Mouse (Mus musculus): ENCODE measurements around the gene Rcor3.

GRCm38 (mm10) chr1:192066956-192067355 lies 70.9 kb downstream of the Rcor3 start:
- TF ChIP-seq TAL1 (IDR thresholded peaks at IDR 0.05; ENCODE audit: low read length) (no peak), GATA1 (IDR thresholded peaks at IDR 0.05; ENCODE audit: low read length) (no peak)
